Mouse (Mus musculus) lung, adult 2 months (tissue): ENCODE data around the gene Grpel1.

Source experiments
- CTCF ChIP-seq: fragments of 200-500 bp; IDR thresholded peaks from 2 replicates; pipeline ENCODE4 v1.5.1; 2011; ENCODE audit warnings: mild to moderate bottlenecking, low read length, control low read depth; ENCODE audit not compliant: insufficient read depth
- POLR2A ChIP-seq: fragments of 200-500 bp; IDR thresholded peaks from 2 replicates; pipeline ENCODE4 v1.6.1; 2011; ENCODE audit warnings: low read depth, mild to moderate bottlenecking, control low read depth, low read length, borderline replicate concordance; ENCODE audit errors: extremely low read depth

- TF ChIP-seq POLR2A (no peak), CTCF (no peak)
These were observed 55.0 kb downstream of the Grpel1 start for GRCm38 (mm10) chr5:36519751-36520150.
